In genomic region chr1:135882385-135883109, GRCm38 (mm10) we compare ENCODE assay signal across 9 mouse cellular contexts. TPM values are rescaled to one million over a fixed set of nuclear protein-coding genes. Genes with fewer than 3 reads are reported as not detected.
DNase-seq lines count a peak whose midpoint lies in the region; ATAC-seq and TF ChIP-seq lines count a peak whose summit lies in the region.
"Had no signal": no experiment of that assay in that cellular context is flagged by ENCODE, and none has a peak within 500 bp of the region (broad histone marks: within the 10 kb centered on the region; RNA-seq: fewer than 3 reads in every experiment).

No protein-coding gene starts in this region.

- H3K4me1 ChIP-seq in heart, adult 2 months (ENCODE audit: control insufficient read depth, insufficient read depth, low read length): no peaks in the 10 kb centered on the region
- no peaks in the 10 kb centered on the region for H3K4me1 ChIP-seq in heart, embryonic 11.5 days (ENCODE audit: control insufficient read depth, insufficient read depth, low read length)
- H3K4me1 ChIP-seq in midbrain, embryonic 15.5 days: no peaks in the 10 kb centered on the region
- H3K4me1 ChIP-seq in testis, adult 2 months (ENCODE audit: control insufficient read depth, insufficient read depth, low read length): peaks cover 3% of the 10 kb centered on the region; the same call in 1 of the 2 replicates
- H3K4me1 ChIP-seq: liver, embryonic 15.5 days had no signal

- H3K9me3 ChIP-seq in heart, embryonic 11.5 days (replicated peaks; ENCODE audit: control insufficient read depth, low read length): no peaks in the 10 kb centered on the region
- no peaks in the 10 kb centered on the region for H3K9me3 ChIP-seq in midbrain, embryonic 15.5 days
- H3K9me3 ChIP-seq: liver, embryonic 15.5 days had no signal

- TF ChIP-seq POLR2A in heart, adult 2 months (IDR thresholded peaks at IDR 0.05; ENCODE audit: insufficient read depth, low read depth, low read length): no peak
- no peak for TF ChIP-seq POLR2A in testis, adult 2 months (IDR thresholded peaks at IDR 0.05; ENCODE audit: control insufficient read depth, low read depth, low read length)

- H3K27ac ChIP-seq in heart, adult 2 months: no peak overlapping the region
- no peak overlapping the region for H3K27ac ChIP-seq in heart, embryonic 11.5 days (ENCODE audit: low read depth, low read length)
- no peak overlapping the region for H3K27ac ChIP-seq in midbrain, embryonic 15.5 days
- H3K27ac ChIP-seq in testis, adult 2 months (ENCODE audit: control insufficient read depth, insufficient read depth, low read depth, low read length): no peak overlapping the region
- H3K27ac ChIP-seq: liver, embryonic 15.5 days had no signal

- H3K4me3 ChIP-seq in heart, adult 2 months: no peak overlapping the region
- no peak overlapping the region for H3K4me3 ChIP-seq in heart, embryonic 11.5 days (ENCODE audit: low read depth, low read length)
- no peak overlapping the region for H3K4me3 ChIP-seq in midbrain, embryonic 15.5 days
- no peak overlapping the region for H3K4me3 ChIP-seq in testis, adult 2 months (ENCODE audit: control insufficient read depth, low read depth, low read length)
- H3K4me3 ChIP-seq: liver, embryonic 15.5 days had no signal

- intact Hi-C loops in heart, adult 2 months (cut with DNase I): loop anchor here (2.0 to 5.0 kb wide), 2 partner anchors 18 to 60 kb away; no protein-coding TSS in a partner anchor
- intact Hi-C loops in heart, postnatal 10 days (cut with DNase I): loop anchor here (2.0 kb wide), 1 partner anchor 32 kb away; no protein-coding TSS in a partner anchor
- intact Hi-C loops in left cerebral cortex, postnatal 10 days (cut with DNase I): no loop called here

- H3K36me3 ChIP-seq in heart, adult 2 months (ENCODE audit: control insufficient read depth, insufficient read depth, low read length): no peaks in the 10 kb centered on the region
- H3K36me3 ChIP-seq in heart, embryonic 11.5 days (ENCODE audit: control insufficient read depth, insufficient read depth, low read length): no peaks in the 10 kb centered on the region
- no peaks in the 10 kb centered on the region for H3K36me3 ChIP-seq in midbrain, embryonic 15.5 days (replicated peaks)
- H3K36me3 ChIP-seq in testis, adult 2 months (ENCODE audit: control insufficient read depth, insufficient read depth, low read length): no peaks in the 10 kb centered on the region
- H3K36me3 ChIP-seq: liver, embryonic 15.5 days had no signal

- H3K27me3 ChIP-seq in heart, adult 2 months (ENCODE audit: control insufficient read depth, insufficient read depth, low read length): no peaks in the 10 kb centered on the region
- H3K27me3 ChIP-seq in heart, embryonic 11.5 days (ENCODE audit: control insufficient read depth, insufficient read depth, low read length): 0 out of 2 replicates have a peak, but pooled peaks cover 2% of the 10 kb centered on the region
- H3K27me3 ChIP-seq in midbrain, embryonic 15.5 days (replicated peaks): no peaks in the 10 kb centered on the region
- H3K27me3 ChIP-seq in testis, adult 2 months (ENCODE audit: control insufficient read depth, insufficient read depth, low read length): no peaks in the 10 kb centered on the region

- H3K79me2 ChIP-seq in heart, adult 2 months (replicated peaks; ENCODE audit: control insufficient read depth, insufficient read depth, low read length): no peaks in the 10 kb centered on the region

- peak; percentile 34 to 42 for DNase-seq in heart, adult 2 months
- peak; percentile 72 for DNase-seq in R1 (ENCODE audit: low read depth, low spot score)
- DNase-seq in cerebellum, postnatal 36 days: peak; percentile 45 to 55
- peak; percentile 65 to 72 for DNase-seq in heart, postnatal 10 days
- DNase-seq in left cerebral cortex, postnatal 10 days (ENCODE audit: extremely low spot score in 1 of 2, low spot score in 2 of 2): peak; percentile 56 to 65

- no peak for TF ChIP-seq EP300 in heart, adult 2 months (IDR thresholded peaks at IDR 0.05; ENCODE audit: insufficient read depth, low read depth, low read length)

- H3K9ac ChIP-seq in heart, adult 2 months (ENCODE audit: low read depth, low read length): no peak overlapping the region
- no peak overlapping the region for H3K9ac ChIP-seq in heart, embryonic 11.5 days (ENCODE audit: low read depth, low read length)
- no peak overlapping the region for H3K9ac ChIP-seq in midbrain, embryonic 15.5 days
- H3K9ac ChIP-seq: liver, embryonic 15.5 days had no signal

- no peak overlapping the region for H3K4me2 ChIP-seq in heart, embryonic 11.5 days
- no peak overlapping the region for H3K4me2 ChIP-seq in midbrain, embryonic 15.5 days
- H3K4me2 ChIP-seq: liver, embryonic 15.5 days had no signal

- WGBS in heart, adult 2 months: 67% methylated on average over 10 of the region's 10 CpGs
- WGBS in heart, embryonic 11.5 days (ENCODE audit: insufficient replicate concordance): 62% methylated on average over 10 of the region's 10 CpGs
- WGBS in midbrain, embryonic 15.5 days: 75% methylated on average over 10 of the region's 10 CpGs

- ATAC-seq in heart, embryonic 11.5 days (replicated peaks; ENCODE audit: insufficient number of reproducible peaks, low FRiP score, low TSS enrichment): no peak
- 0 out of 2 replicates have a peak, but pooled peaks have one; percentile 56 for ATAC-seq in midbrain, embryonic 15.5 days (replicated peaks)

- TF ChIP-seq CTCF in heart, adult 2 months (IDR thresholded peaks at IDR 0.05): peak; percentile 87
- peak; percentile 74; the same call in 1 of the 2 replicates for TF ChIP-seq CTCF in testis, adult 2 months (IDR thresholded peaks at IDR 0.05; ENCODE audit: control insufficient read depth, insufficient read depth, insufficient replicate concordance, low read depth, low read length)

RNA-seq across cellular contexts. Expression of gene Pkp1, which starts 36.5 kb away (rescaled TPM):
- total RNA-seq in heart, adult 2 months (2021): not detected
- polyA plus RNA-seq in heart, adult 2 months (2012; rRNA removed): 0.03 and 0.16 TPM in 2 replicates
- 0.03 TPM in 1 of 2 replicates, not detected in the other for polyA plus RNA-seq in heart, embryonic 11.5 days (2014; fragmentation: Nextera tagmentation; extraction: Ambion mirVana)
- under 1 TPM; 0.10 to 0.14 TPM for total RNA-seq in heart, postnatal 10 days (2021)
- total RNA-seq in left cerebral cortex, postnatal 10 days (2021): under 1 TPM; 0.16 to 0.19 TPM
- 0.05 and 0.25 TPM in 2 replicates for polyA plus RNA-seq in midbrain, embryonic 15.5 days (2015; fragmentation: Nextera tagmentation; extraction: Ambion mirVana)
- polyA plus RNA-seq in testis, adult 2 months (2012; rRNA removed): 5.7 and 6.5 TPM in 2 replicates
- polyA plus RNA-seq: liver, embryonic 15.5 days had no signal

RNA-seq across cellular contexts. Expression of gene Tnnt2, which starts 46.4 kb away (rescaled TPM):
- 1,000 to 10,000 TPM; 8,290 to 9,301 TPM for total RNA-seq in heart, adult 2 months (2021)
- polyA plus RNA-seq in heart, adult 2 months (2012; rRNA removed): 3,392 and 4,661 TPM in 2 replicates
- polyA plus RNA-seq in heart, embryonic 11.5 days (2014; fragmentation: Nextera tagmentation; extraction: Ambion mirVana): 3,916 and 3,947 TPM in 2 replicates
- total RNA-seq in heart, postnatal 10 days (2021): 1,000 to 10,000 TPM; 7,447 to 7,490 TPM
- total RNA-seq in left cerebral cortex, postnatal 10 days (2021): 1 to 10 TPM; 2.0 to 3.3 TPM
- 0.71 and 13.1 TPM in 2 replicates for polyA plus RNA-seq in midbrain, embryonic 15.5 days (2015; fragmentation: Nextera tagmentation; extraction: Ambion mirVana)
- 2.2 and 2.3 TPM in 2 replicates for polyA plus RNA-seq in testis, adult 2 months (2012; rRNA removed)

Comparison
In these comparisons a context has a peak if more than half of its experiments do, and no peak if none do; other contexts are left out.
1. RNA of gene Tnnt2, which starts 46.4 kb away (polyA plus RNA-seq): 3,916 to 3,947 TPM in heart, embryonic 11.5 days and 3,392 to 4,661 TPM in heart, adult 2 months; 2.2 to 2.3 TPM in testis, adult 2 months and 0.71 to 13.1 TPM in midbrain, embryonic 15.5 days; every median in the first group is over 100 times any median in the second.
2. Peak in every context shown above with its lines, with median percentiles within 50 percentile points of each other: DNase-seq.